Mouse (Mus musculus) midbrain, postnatal 0 days (tissue): ENCODE results near the gene Ldb3. TPM values are rescaled to one million over a fixed set of nuclear protein-coding genes. Genes with fewer than 3 reads are reported as not detected.

ENCODE experiments used
- ATAC-seq: fragments of 200-750 bp; cut with Nextera tagmentation; 2 replicates; pipeline ENCODE4 v1.8.0; 2017; ENCODE audit warnings: moderate number of reproducible peaks, mild to moderate bottlenecking, moderate TSS enrichment, moderate library complexity; ENCODE audit not compliant: low FRiP score
- DNase-seq: peaks from one replicate; pipeline ENCODE4 v3.0.0-alpha.2; 2015; ENCODE audit warnings: low spot score
- H3K27ac ChIP-seq: fragments of 300-500 bp; sonication (generic); 2 replicates; pipeline ENCODE4 v1.5.1; 2014; ENCODE audit warnings: low read depth, mild to moderate bottlenecking, low read length, mixed read lengths
- H3K27me3 ChIP-seq: fragments of 300-500 bp; sonication (generic); 2 replicates; pipeline ENCODE4 v1.6.1; 2014; ENCODE audit warnings: low read length, control low read depth, mixed read lengths; ENCODE audit not compliant: insufficient read depth
- H3K36me3 ChIP-seq: fragments of 300-500 bp; sonication (generic); 2 replicates; pipeline ENCODE4 v1.6.1; 2014; ENCODE audit warnings: low read length, control low read depth, mixed read lengths; ENCODE audit not compliant: insufficient read depth
- H3K4me1 ChIP-seq: fragments of 300-500 bp; sonication (generic); 2 replicates; pipeline ENCODE4 v1.6.1; 2014; ENCODE audit warnings: mild to moderate bottlenecking, control low read depth, antibody characterized with exemption, low read length, mixed read lengths; ENCODE audit not compliant: insufficient read depth
- H3K4me2 ChIP-seq: fragments of 300-500 bp; sonication (generic); 2 replicates; pipeline ENCODE4 v1.6.1; 2014; ENCODE audit warnings: low read depth, mild to moderate bottlenecking, low read length, mixed read lengths; ENCODE audit not compliant: poor library complexity, severe bottlenecking
- H3K4me3 ChIP-seq: fragments of 300-500 bp; sonication (generic); 2 replicates; pipeline ENCODE4 v1.5.1; 2014; ENCODE audit warnings: low read depth, mild to moderate bottlenecking, low read length, moderate library complexity
- H3K9ac ChIP-seq: fragments of 300-500 bp; sonication (generic); replicated peaks from 2 replicates; pipeline ENCODE4 v1.6.1; 2014; ENCODE audit warnings: mild to moderate bottlenecking, low read length, moderate library complexity, mixed read lengths; ENCODE audit not compliant: poor library complexity, severe bottlenecking
- H3K9me3 ChIP-seq: fragments of 300-500 bp; sonication (generic); 2 replicates; pipeline ENCODE4 v1.6.1; 2016; ENCODE audit warnings: low read length, control low read depth
- CTCF ChIP-seq: IDR thresholded peaks from 2 replicates; pipeline ENCODE4 v1.5.1; 2016; ENCODE audit warnings: antibody characterized with exemption, mild to moderate bottlenecking
- WGBS: fragments of 180-500 bp; shearing (Covaris S2); extraction: QIAGEN DNeasy Blood & Tissue Kit; methylation state at CpG from one replicate; pipeline ENCODE4 v1.1.7; 2014; 5-methylcytosine and 5-hydroxymethylcytosine counted together
- polyA plus RNA-seq: library from polyadenylated mRNA; unstranded; fragments of >200 nt; fragmentation: Nextera tagmentation; extraction: Ambion mirVana; gene quantifications from 2 replicates; pipeline ENCODE4 v1.2.1, GENCODE M21; 2015
- total RNA-seq: library from RNA; depleted of rRNA; stranded (reverse); fragments of >200 nt; gene quantifications from 2 replicates; pipeline ENCODE4 v1.2.3, GENCODE M21; 2014

Gene Ldb3
- total and polyA plus RNA-seq, 2 experiments from 2014 or later, result 1.1 to 1.6 TPM

DNA sequence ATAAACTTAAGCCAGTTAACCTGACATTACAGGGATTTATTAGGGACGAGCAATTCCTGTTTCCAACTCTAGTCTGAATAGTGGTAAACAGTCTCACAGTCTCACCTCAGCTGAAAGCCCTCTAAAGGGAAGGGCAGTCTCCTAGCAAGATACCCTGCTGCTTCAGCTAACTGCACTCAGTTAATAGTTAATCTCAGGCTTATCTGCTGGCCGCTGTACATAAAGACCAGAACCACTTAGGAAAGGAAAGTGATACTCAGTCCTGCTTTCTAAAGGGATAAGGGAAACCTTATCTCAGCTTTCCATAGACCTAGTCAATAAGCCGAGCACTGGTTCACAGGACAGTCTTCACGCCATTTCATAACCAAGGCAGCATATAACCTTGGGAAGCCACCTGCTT lies 52.6 kb downstream of the Ldb3 start:
- no peaks in the 10 kb centered on the region for H3K9me3 ChIP-seq
- no peak for TF ChIP-seq CTCF
- H3K4me3 ChIP-seq, result no peak overlapping the region
- no peak overlapping the region for H3K9ac ChIP-seq
- ATAC-seq (no peak), DNase-seq (no peak)
- no peaks in the 10 kb centered on the region for H3K4me1 ChIP-seq
- H3K27ac ChIP-seq, result no peak overlapping the region
- H3K27me3 ChIP-seq, result no peaks in the 10 kb centered on the region; the same call in 1 of the 2 replicates
- WGBS, result 70% methylated on average over 4 of the region's 4 CpGs
- no peaks in the 10 kb centered on the region for H3K36me3 ChIP-seq
- H3K4me2 ChIP-seq, result no peak overlapping the region

DNA sequence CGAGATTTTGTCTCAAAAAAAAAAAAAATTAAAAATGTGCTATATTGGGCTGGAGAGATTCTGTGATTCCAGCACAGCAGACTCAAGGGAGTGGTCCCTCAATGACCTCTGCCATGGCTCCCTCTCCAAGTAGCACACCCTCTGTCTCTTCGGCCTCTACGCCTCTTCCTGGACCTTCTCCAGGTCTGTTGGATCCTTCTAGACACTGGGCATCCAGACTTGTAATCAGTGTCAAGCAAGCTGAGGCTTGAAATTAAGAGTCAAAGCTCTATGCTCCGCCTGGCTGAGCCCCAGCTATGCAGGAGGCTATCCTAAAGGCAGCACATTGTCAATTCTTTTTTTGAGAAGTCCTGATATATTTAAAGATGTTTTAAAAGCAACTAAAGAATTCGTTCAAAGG lies 54.9 kb downstream of the Ldb3 start:
- WGBS, result 81% methylated on average over 5 of the region's 5 CpGs
- Histone ChIP-seq H3K4me2 (no peak overlapping the region), H3K4me3 (no peak overlapping the region), H3K36me3 (no peaks in the 10 kb centered on the region), H3K9me3 (no peaks in the 10 kb centered on the region; the same call in 1 of the 2 replicates), H3K9ac (no peak overlapping the region), H3K27me3 (no peaks in the 10 kb centered on the region; the same call in 1 of the 2 replicates), H3K4me1 (no peaks in the 10 kb centered on the region), H3K27ac (no peak overlapping the region)
- TF ChIP-seq CTCF, result no peak
- no peak for DNase-seq
- no peak for ATAC-seq

DNA sequence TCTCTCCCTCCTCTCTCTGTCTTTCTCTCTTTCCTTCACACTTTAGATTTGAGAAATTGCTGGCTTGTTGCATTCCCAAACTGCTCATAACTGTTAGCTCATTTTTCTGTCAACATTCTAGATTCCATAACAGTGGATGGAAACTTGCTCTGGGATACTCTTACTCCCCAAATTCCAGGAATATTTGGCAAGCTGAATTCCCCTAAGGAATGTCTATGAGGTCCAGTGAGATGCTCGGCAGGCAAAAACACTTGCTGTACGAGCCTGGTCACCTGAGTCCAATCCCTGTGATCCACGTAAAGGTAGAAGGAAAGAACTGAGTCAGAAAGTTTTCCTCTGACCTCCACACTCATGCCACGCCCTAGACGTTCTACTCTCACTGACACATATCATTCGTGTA lies 55.9 kb downstream of the Ldb3 start:
- Histone ChIP-seq H3K9ac (no peak overlapping the region), H3K9me3 (no peaks in the 10 kb centered on the region; the same call in 1 of the 2 replicates), H3K36me3 (no peaks in the 10 kb centered on the region), H3K27ac (no peak overlapping the region), H3K27me3 (no peaks in the 10 kb centered on the region; the same call in 1 of the 2 replicates), H3K4me1 (no peaks in the 10 kb centered on the region), H3K4me2 (no peak overlapping the region), H3K4me3 (no peak overlapping the region)
- WGBS, result 87% methylated on average over 6 of the region's 6 CpGs
- DNase-seq (no peak), ATAC-seq (no peak)
- no peak for TF ChIP-seq CTCF

DNA sequence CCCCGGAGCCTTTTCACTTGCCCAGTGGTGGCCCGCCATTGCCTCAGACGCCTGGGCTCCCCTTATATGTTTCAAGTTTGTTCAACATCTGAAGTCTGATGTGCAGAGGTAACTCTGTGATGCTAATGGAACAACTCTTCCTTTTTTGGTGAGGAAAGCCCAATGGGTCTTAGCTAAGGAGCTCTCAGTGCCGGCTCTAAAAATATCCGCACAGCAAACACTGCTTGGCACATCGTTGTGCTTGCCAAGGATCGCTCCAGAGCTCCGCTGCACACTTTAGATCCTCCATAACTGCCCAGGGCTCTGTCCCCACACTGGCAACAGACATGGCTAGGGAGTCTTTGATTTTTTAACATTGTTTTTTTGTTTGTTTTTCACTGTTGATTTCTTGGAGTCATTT lies 59.7 kb downstream of the Ldb3 start:
- 63% methylated on average over 8 of the region's 8 CpGs for WGBS
- DNase-seq (no peak), ATAC-seq (no peak)
- H3K27ac ChIP-seq, result no peak overlapping the region
- no peak overlapping the region for H3K9ac ChIP-seq
- H3K4me3 ChIP-seq, result no peak overlapping the region
- no peaks in the 10 kb centered on the region; the same call in 1 of the 2 replicates for H3K9me3 ChIP-seq
- H3K27me3 ChIP-seq, result no peaks in the 10 kb centered on the region
- no peak overlapping the region for H3K4me2 ChIP-seq
- no peak for TF ChIP-seq CTCF
- H3K4me1 ChIP-seq, result no peaks in the 10 kb centered on the region
- H3K36me3 ChIP-seq, result no peaks in the 10 kb centered on the region

DNA sequence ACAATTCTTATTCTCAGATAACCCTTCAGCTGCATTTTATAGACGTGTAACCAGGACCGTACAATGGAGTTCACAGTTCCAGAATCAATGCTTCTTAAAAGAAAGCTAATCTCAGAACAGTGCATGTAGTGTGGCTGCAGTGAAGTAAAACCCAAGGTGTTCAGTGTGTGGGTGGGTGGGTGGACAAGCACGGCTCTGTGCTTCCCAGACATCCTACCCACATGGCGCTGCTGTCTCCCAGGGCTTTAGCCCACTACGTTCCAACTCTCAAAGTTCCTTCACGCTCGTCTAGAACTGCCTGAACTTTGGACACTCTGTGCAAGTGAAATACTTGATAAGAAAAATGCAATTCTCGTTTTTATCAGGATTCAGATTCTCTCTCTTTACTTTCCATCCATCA lies 65.8 kb downstream of the Ldb3 start, which contains the start of gene 9230112D13Rik:
9230112D13Rik (minus strand) TSS at position 101 of the 400 bp plus-strand sequence.
- no peaks in the 10 kb centered on the region for H3K27me3 ChIP-seq
- no peak within 1 kb of the TSS for H3K4me3 ChIP-seq
- no peak for TF ChIP-seq CTCF
- no peaks in the 10 kb centered on the region for H3K9me3 ChIP-seq
- no peak within 1 kb of the TSS for H3K9ac ChIP-seq
- no peaks in the 10 kb centered on the region for H3K36me3 ChIP-seq
- no peaks in the 10 kb centered on the region for H3K4me1 ChIP-seq
- no peak within 1 kb of the TSS for H3K4me2 ChIP-seq
- ATAC-seq (no peak), DNase-seq (no peak)
- 91% methylated on average over 8 of the region's 8 CpGs for whole genome bisulfite sequencing
- no peak within 1 kb of the TSS for H3K27ac ChIP-seq

DNA sequence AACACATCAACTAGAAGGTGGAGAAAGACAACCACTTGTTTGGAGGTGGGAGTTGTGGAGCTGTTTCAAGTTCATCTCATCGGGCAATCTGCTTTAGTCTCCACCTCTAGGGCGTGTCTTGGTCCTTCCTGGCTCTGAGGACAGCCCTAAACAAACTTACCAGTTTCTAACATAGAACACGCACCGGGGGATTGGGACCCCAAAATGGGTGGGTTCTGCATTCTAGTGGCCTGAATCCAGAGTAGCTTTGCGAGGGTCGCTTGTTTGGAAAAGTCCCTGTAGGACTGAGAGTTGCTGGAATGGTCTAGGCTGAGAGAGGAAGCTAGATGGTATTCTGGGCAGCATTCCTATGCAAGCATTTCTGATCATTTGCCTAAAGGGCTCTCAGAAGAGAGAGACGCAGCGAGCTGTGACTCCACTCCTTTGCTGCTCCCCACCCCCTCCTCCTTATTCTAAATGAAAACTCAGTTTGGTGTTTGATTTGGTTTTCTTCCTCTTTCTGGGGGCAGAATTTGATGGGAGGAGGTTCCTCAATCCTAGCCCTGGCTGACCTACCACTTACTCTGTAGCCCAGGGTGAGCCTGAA lies 70.4 kb downstream of the Ldb3 start:
- 92% methylated on average over 8 of the region's 8 CpGs for WGBS
- Histone ChIP-seq H3K4me3 (no peak overlapping the region), H3K27ac (no peak overlapping the region), H3K36me3 (no peaks in the 10 kb centered on the region), H3K27me3 (no peaks in the 10 kb centered on the region), H3K4me2 (no peak overlapping the region), H3K4me1 (no peaks in the 10 kb centered on the region), H3K9ac (no peak overlapping the region), H3K9me3 (no peaks in the 10 kb centered on the region)
- ATAC-seq (no peak), DNase-seq (no peak)
- no peak for TF ChIP-seq CTCF
